Mouse (Mus musculus) CD4-positive helper T cell, adult 2 months (primary cell): ENCODE data around the gene C730034F03Rik.

ENCODE experiments used
- DNase-seq: peaks from one replicate; pipeline ENCODE4 v3.0.0-alpha.2; 2012; ENCODE audit warnings: low read depth, missing footprints, low spot score

The C730034F03Rik gene

DNA sequence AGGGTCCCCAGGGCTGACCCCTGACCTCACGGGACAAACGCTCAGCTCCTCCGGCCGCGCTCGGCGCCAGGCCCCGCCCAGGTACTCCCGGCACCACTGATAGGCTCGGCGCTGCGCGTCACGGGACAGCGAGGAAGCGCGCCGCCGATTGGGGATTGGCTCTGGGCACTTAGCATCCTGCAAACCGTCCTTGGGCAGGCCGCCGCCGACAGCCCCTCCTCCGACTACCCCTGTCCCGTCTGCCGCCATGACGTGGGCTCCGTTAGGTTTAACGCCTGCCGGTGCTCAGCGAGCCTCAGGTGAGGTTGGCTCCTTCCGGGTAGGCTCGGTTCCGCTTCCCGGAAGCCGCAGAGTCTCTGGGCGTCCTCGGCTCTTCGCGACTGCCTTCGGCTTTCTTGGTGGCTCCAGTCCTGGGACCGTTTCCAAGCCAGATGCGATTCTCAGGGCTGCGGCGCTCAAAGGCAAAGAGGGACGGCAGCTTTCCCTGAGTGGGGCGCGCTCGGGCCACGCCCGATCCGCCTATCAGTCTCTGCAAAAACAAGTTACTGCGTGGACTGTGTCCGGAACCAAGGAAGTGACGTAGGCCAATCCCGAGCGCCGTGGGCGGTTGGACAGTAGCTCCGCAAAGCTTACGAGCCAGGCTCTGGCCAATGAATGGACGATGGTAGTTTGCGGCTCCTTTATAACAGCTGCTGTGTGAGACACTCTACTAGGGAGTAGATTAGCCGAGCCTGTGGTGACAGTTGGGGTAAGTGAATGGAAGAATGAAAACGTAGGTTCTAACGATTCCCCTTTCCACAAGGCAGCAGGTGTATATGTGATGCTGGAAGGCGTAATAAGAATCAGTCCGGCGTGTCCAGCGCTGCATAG lies at the start of gene C730034F03Rik, which contains the start of the genes Gm44502 and Chkb:
TSS of gene C730034F03Rik (plus strand) at position 238 of the 870 bp plus-strand sequence.
TSS of gene Gm44502 (minus strand) at position 345 of the 870 bp plus-strand sequence.
TSS of gene Chkb (minus strand) at position 557 of the 870 bp plus-strand sequence.
- DNase-seq, result peak; percentile 97

DNA sequence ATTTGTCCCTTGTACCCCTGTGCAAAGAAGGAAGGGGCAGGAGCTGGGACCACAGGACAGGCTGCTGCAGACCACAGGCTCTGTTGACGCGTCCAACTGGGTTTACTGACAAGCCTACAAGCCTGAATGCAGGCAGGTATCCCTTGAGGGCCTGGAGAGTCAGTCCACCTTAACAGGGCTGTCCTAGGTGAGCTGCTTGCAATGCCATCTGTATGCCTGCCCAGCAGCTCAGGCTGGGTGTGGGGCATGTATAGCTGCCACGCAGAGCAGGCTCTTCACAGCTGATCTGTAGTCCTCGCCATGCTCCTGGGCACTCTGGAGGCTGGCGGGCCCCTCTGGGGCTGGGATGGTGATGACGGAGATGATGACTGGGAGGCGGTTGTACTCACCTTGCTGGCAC lies 44.8 kb upstream of the C730034F03Rik start, which contains the start of gene Klhdc7b:
TSS of gene Klhdc7b (plus strand) at position 301 of the 400 bp plus-strand sequence.
- DNase-seq, result no peak

DNA sequence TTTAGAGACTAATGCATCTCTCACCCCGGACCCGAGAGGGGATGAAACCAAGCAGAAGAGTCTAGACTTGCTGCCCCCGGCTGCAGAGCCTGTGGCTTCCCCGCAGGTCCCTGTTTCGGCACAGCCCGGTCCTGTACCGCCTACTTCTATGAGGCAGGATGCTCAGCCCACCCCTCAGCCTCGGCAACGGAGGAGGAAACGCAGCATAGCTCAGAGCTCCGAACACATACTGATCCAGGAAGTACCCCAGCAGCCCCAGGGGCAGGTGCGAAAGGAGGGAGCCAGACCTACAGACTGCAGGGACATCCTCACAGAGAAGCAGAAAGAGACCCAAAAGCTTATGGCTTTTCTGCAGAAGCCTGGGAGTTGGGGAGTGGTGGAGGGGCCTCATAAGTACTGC lies 42.3 kb upstream of the C730034F03Rik start:
- peak; percentile 34 for DNase-seq

DNA sequence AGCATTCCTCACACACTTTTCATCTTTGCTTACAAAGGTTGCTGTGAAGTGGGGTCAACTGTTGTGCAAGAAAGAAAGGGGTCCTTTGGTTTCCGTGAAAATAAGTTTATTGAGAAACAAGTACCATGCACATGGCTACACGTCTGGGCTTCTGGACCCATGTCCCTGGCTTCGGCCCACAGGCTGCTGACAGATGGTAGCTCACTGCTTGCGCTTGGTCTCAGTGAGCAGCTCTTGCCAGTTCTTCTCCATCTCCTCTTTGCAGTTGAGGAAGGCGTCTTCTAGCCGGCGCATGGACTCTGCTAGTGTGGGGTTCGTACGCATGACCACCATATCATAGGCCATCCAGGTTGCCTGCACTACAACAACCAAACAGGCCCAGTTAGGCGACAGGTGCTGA lies 39.3 kb upstream of the C730034F03Rik start:
- DNase-seq, result no peak

DNA sequence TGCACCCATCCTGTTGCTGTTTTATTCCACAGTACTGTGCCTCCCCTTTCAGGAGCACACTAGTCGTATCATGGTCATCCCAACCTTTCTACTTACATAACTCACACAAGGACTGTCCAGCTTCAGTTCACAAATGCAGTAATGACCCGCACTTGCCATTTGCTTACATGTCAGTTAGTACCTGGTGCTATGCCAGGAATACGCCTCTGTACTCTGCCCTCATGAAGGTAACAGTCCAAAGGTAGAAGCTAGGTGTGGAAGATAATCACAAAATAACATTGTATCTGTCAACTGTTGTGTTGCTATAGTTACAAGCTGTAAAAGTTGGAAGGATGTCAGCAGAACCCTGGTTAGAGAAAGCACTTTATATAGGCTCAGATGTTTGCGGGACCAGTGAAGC lies 32.5 kb upstream of the C730034F03Rik start:
- DNase-seq, result no peak

DNA sequence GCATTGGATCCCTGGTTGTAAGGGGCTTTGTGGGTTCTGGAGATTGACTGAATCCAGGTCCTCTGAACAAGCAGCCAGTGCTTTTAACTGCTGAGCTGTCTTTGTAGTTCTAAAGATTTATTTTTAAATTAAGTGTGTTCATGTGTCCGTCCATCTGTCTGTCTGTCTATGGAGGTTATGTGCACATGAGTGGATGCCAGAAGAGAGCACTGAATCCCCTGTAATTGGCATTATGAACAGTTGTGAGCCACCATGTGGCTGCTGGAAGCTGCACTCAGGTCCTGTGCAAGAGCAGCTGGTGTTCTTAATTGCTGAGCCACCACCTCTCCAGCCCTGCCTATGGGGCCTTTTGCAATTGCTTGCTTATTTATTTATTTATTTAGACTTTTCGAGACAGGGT lies 31.2 kb upstream of the C730034F03Rik start:
- no peak for DNase-seq

DNA sequence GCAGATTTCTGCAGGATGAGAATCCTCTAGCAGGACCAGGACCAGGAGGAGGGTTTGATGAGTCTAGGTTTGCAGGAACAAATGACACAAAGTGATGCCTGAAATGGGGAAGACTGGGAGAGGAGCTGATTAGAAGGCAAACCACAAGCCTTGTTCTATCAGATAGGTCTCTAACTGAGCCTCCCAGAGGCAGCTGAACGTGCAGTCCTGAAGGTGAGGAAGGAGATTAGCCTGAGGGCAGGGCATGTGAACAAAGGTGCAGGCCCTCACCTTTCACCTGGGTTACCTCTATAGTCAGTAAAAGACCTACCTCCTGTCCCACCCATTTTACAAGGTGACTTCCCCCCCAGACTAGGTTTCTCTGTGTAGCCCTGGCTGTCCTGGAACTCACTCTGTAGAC lies 29.7 kb upstream of the C730034F03Rik start:
- DNase-seq, result no peak

DNA sequence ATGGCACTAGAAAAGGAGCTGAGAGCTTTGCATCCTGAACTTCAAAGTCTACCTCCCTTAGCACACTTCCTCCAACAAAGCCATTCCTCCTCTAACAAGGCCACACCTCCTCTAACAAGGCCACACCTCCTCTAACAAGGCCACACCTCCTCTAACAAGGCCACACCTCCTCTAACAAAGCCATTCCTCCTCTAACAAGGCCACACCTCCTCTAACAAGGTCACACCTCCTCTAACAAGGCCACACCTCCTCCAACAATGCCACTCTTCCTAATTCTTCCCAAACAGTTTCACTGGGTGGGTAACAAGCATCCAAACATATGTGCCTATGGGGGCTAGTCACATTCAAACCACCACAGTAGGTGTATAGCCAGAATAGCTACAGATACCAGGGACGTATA lies 26.9 kb upstream of the C730034F03Rik start:
- no peak for DNase-seq

DNA sequence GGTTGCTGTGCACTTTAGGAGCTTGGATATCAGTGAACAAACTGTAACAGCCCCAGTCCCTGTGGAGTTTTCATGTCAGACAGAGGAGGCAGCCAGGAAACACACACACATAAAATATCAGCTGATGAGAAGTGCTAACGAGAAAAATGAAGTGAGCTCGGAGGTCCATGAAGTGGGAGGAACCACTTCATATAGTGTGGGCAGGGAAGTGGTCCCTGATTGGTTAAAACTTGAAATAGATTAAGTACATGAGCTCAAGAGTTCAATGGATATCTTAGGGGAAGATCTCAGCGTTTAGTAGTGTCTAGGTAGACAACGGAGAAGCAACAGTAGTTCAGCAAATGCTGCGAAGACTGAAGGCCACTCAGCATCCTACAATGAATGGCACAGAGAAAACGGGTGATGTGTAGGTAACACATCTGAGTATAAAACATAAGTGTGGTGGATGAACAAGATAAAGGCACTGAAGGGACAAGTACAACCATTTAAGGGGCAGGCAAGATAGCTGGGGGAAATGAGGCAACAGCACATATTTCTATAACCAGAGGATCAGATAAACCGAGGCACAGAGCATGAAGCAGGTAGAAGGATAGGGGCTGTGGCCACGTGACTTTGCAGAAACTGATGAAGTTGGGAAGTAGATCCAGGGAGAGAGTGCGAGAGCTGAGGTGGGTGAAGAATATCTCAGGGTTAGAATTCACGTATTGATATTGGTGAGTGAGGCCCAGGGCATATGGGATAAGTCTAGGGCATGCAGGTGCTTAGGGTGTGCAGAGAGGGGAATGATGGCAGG lies 24.4 kb upstream of the C730034F03Rik start:
- DNase-seq, result no peak

DNA sequence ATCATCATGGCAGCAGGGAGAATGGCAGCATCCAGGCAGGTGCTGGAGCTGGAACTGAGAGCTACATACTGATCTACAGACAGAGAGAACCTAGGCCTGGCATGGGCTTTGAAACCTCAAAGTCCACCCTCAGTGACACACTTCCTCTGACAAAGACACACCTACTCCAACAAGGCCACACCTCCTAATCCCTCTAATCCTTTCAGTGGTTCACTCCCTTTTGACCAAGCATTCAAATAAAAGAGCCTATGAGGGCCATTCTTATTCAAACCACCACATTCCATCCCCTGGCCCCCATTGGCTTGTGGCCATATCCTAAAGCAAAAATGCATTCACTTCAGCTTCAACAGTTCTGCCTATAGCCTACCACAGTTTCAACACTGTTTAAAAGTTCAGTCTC lies 22.7 kb upstream of the C730034F03Rik start:
- DNase-seq, result no peak

DNA sequence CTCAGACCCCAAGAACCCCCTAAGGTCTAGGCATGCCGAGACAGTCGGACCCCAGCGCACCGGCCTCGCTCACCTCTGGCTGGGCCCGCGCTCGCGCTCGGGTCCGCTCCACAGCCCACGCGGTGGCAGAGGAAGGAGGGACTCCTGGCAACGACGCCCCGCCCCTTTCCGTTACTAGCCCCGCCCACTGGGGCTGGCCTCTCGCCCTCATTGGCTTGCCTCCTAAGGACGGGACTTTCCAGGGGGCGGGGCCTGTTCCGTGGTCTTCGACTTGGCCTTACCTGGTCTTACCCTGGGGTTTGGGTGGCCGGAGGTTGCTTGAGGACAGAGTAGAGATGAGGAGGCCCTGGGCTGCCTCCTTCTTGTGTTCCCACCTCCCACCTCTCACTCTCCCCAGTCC lies 19.3 kb upstream of the C730034F03Rik start, which contains the start of gene Syce3:
TSS of gene Syce3 (minus strand) at position 386 of the 400 bp plus-strand sequence.
- DNase-seq, result no peak

DNA sequence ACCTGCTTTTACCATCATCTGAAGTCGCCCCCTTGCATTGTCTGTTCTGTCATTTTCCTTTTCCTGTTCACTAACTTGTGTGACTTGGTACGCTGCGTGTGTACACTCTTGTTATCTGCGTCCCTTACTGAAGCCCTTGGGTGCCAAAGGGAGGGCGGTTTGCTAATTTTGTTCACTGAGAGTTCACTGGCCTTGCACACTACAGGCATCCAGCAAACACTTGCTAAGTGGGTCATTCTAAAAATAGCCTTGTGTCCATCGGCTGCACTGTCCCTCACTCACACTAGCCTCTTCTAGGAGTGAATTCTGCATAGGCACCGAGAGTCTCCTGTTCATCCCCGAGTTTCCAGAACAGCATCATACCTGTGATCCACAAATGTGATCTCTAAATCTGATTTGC lies 14.1 kb upstream of the C730034F03Rik start:
- DNase-seq, result no peak

DNA sequence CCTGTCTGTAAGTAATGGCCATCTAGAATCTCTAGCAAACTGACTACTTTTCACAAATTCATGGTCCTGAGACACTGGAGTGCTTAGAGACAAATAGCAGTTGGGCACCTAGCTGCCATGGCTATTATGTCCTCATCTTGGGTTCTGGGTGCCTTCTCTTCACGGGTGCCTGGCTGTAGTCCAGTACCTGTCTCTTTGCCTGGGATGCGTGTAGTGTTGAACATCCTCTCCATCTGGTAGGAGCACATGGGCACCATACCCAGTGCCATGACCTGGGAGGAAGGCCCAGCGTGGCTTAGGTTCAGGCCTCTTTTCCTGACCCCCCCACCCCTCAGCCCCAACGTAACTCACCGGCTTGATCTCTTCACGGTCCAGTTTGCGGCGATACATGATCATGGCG lies 7.5 kb upstream of the C730034F03Rik start:
- no peak for DNase-seq

DNA sequence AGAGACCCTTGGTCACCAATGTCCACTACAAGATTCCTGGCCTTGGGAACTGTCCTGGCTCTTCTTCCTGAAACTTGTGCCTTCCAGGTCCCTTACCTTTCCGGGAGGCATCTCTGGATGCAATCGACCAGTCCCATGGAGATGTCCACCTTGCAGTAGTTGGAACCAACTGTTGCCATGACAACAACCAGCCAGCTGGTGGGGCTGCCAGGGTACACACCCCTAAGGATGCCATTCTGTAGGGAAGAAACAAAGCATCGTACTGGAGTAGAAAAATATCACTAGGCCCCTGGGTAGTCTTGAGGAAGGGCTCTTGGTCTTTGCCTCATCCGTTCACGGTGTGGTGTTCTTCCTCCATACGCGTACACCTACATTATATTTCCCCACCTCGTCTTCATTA lies 4.8 kb upstream of the C730034F03Rik start:
- DNase-seq, result no peak

DNA sequence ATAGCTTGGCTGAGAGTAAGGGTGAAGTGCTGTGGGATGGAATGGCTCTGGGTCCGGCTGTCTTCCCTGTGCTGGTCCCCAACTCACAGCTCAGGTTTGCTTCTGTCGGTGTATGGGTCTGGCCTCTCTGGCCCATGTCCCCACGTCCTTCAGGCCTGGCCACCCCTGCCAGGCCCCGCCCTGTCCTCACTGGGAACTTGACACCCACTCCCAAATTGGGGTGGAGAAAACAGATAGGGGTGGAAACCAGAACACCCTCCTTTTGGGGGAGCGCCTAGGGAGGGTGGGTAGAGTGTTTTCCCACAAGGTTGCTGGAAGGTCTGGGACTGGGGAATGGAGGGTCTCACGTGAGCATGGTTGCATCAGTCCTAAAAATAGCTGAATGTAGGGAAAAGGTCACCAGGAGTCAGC lies 3.7 kb upstream of the C730034F03Rik start, which contains the start of gene Cpt1b:
TSS of gene Cpt1b (minus strand) at position 153 of the 411 bp plus-strand sequence.
- no peak for DNase-seq

DNA sequence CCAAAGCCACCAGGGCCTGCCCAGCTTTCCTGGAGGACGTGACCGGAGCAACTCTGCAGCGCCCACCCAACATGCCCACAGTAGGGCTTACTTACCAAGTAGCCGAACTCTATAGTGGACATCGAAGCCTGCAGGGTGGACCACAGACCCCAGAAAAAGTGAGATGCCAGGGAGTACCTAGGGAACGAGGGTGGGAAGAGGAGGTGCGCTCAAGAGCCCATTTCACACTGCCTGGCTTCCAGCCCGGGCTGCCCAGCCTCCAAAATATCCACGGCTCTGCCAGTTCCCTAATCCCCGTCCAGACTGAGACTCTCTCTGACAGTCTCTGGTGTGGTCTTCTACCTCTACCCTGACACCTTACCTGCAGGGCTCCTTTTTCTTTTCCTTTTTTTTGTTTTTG lies 2.7 kb upstream of the C730034F03Rik start:
- no peak for DNase-seq

DNA sequence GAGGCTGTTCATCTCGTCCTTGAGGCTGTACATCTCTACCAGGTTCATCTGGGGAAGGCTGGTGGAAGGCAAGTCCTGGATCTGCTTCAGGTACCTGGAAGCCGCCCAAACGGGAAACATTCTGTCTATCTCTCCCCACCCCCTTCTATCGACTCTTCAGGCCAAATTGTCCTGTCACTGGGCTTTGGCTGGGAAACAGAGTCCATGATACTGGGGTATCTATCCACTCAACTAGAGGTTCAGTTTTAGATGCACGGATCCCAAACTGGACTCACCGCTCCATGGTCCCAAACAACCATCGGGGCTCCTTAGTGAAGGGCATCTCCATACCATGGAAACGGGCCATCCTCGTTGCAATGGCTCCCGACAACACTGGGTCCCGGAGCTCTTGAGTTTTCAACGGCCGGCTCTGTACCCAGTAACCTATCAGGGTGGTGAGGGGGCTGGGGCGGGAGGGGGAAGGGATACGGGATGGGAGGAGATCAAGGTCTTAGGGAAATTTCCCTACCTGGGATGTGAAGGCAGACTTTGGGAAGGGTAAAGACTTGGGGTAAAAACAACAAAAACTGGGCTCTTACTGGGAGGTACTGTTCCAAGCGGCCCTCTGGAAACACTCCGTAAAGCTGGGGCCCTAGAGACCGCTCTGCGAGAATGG lies 1.1 kb upstream of the C730034F03Rik start:
- DNase-seq, result peak; percentile 7

DNA sequence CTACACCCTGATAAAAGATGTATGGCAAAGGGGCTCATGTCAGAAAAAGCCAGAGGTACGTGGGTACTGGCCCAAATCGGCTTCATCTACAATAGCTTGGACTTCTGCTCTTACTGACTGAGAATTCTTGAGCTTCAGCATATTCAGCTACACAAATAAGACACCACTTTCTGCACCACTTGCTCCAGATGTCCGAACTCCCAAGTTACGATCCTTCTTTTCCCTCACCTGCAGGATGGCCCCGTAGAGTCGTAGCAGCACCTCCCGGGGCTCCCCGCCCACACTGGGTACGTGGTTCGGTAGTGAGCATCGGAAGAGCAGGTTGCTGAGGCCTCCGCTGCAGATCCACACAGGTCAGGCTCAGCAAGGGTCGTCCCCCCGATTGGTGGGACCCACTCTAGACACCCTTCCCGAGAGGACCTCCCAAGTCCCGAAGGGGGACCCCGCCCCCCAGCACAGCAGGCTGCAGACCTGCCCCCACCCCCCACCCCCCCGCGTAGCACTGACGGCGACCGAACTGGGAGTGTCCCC lies 503 bp upstream of the C730034F03Rik start:
- no peak for DNase-seq

DNA sequence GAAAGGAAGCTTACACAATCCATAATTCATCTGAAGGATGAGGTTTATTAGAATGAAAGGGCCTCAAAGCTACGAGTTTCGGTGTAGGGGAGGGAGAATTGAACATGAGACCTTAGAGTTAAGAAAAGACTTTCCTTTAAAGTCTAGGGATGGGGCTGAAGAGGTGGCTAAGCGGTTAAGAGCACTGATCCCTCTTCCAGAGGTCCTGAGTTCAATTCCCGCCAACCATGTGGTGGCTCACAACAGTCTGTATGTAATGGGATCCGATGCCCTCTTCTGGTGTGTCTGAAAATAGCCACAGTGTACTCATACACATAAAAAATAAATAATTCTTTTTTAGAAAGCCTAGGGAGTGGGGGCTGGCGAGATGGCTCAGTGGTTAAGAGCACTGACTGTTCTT lies 952 bp downstream of the C730034F03Rik start:
- DNase-seq, result no peak

DNA sequence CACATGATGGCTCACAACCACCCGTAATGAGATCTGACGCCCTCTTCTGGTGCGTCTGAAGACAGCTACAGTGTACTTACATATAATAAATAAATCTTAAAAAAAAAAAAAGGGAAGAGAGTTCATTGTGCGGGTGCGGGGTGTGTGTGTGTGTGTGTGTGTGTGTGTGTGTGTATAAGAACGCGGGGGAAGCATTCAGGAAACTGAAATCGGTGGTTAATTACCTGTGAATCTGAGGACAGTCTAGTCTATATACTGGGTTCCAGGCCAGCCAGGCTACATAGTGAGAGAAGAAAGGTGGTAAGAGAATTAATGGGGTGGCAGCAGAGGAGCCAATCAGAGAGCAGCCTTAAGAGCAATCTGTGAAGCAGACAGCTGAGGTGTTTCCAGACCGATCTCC lies 1.4 kb downstream of the C730034F03Rik start:
- peak; percentile 26 for DNase-seq

DNA sequence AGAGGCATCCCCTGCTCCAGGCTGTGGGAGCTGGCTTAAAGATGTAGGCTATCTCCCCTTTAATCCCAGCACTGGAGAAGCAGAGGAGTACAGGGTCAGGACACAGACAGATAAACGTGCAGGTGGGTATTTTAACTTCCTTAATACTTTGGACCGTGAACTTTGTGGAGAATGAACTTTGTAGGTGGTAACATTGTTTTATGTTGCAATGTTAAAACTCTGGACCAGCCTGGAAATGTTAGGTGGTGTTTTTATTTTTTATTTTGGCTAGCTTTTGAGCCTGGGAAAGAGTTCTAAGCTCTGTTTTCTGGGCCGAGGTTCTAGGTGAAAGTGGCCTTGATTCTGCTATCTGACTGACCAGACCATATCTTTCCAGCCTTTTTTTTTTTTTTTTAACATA lies 1.9 kb downstream of the C730034F03Rik start:
- no peak for DNase-seq
